Mouse (Mus musculus) lung, postnatal 0 days (tissue): ENCODE measurements at regions not wholly inside any gene's neighbourhood (a gene's known extent, or its start where the extent isn't known, plus 50 kb on each side); places are given as distances from the start of the nearest gene placed in this dataset.

Experiments used
- ATAC-seq: fragments of 200-750 bp; cut with Nextera tagmentation; 2 replicates; pipeline ENCODE4 v1.8.0; 2017; ENCODE audit warnings: moderate library complexity
- DNase-seq: peaks from one replicate; pipeline ENCODE4 v3.0.0-alpha.2; 2016; ENCODE audit warnings: low spot score
- H3K27ac ChIP-seq: fragments of 300-500 bp; sonication (generic); 2 replicates; pipeline ENCODE4 v1.5.1; 2014; ENCODE audit warnings: antibody characterized with exemption, mild to moderate bottlenecking, low read length, mixed read lengths
- H3K27me3 ChIP-seq: fragments of 300-500 bp; sonication (generic); replicated peaks from 2 replicates; pipeline ENCODE4 v1.6.1; 2014; ENCODE audit warnings: low read length, mixed read lengths; ENCODE audit not compliant: insufficient read depth
- H3K36me3 ChIP-seq: fragments of 300-500 bp; sonication (generic); 2 replicates; pipeline ENCODE4 v1.6.1; 2014; ENCODE audit warnings: low read length, mixed read lengths; ENCODE audit not compliant: insufficient read depth
- H3K4me1 ChIP-seq: fragments of 300-500 bp; sonication (generic); 2 replicates; pipeline ENCODE4 v1.6.1; 2014; ENCODE audit warnings: antibody characterized with exemption, low read depth, low read length, mixed read lengths; ENCODE audit not compliant: insufficient read depth
- H3K4me2 ChIP-seq: fragments of 300-500 bp; sonication (generic); replicated peaks from 2 replicates; pipeline ENCODE4 v1.6.1; 2014; ENCODE audit warnings: low read depth, mild to moderate bottlenecking, low read length, moderate library complexity, mixed read lengths
- H3K4me3 ChIP-seq: fragments of 300-500 bp; sonication (generic); 2 replicates; pipeline ENCODE4 v1.5.1; 2014; ENCODE audit warnings: low read depth, low read length
- H3K9ac ChIP-seq: fragments of 300-500 bp; sonication (generic); replicated peaks from 2 replicates; pipeline ENCODE4 v1.6.1; 2014; ENCODE audit warnings: low read depth, mild to moderate bottlenecking
- H3K9me3 ChIP-seq: fragments of 300-500 bp; sonication (generic); 2 replicates; pipeline ENCODE4 v1.6.1; 2016; ENCODE audit warnings: low read length, mixed read lengths
- CTCF ChIP-seq: IDR thresholded peaks from 2 replicates; pipeline ENCODE4 v1.5.1; 2016; ENCODE audit warnings: antibody characterized with exemption, mild to moderate bottlenecking
- EP300 ChIP-seq: IDR thresholded peaks from 2 replicates; pipeline ENCODE4 v1.6.1; 2016; ENCODE audit warnings: antibody characterized with exemption, mild to moderate bottlenecking, control low read depth
- WGBS: fragments of 180-500 bp; shearing (Covaris S2); extraction: QIAGEN DNeasy Blood & Tissue Kit; methylation state at CpG from one replicate; pipeline ENCODE4 v1.1.7; 2014; 5-methylcytosine and 5-hydroxymethylcytosine counted together

GRCm38 (mm10) chr5:132774141-132774680 is 231.1 kb upstream of the Auts2 start:
- no peak overlapping the region for H3K9ac ChIP-seq
- TF ChIP-seq EP300: no peak
- no peak for TF ChIP-seq CTCF
- H3K4me1 ChIP-seq: no peaks in the 10 kb centered on the region
- no peak for DNase-seq
- H3K27me3 ChIP-seq: no peaks in the 10 kb centered on the region
- no peak overlapping the region for H3K4me3 ChIP-seq
- no peaks in the 10 kb centered on the region for H3K9me3 ChIP-seq
- no peak overlapping the region for H3K4me2 ChIP-seq
- 58% methylated on average over 1 of the region's 1 CpGs for WGBS
- H3K36me3 ChIP-seq: no peaks in the 10 kb centered on the region
- no peak for ATAC-seq
- H3K27ac ChIP-seq: no peak overlapping the region

- Histone ChIP-seq H3K4me2 (no peak overlapping the region), H3K4me3 (no peak overlapping the region), H3K9me3 (no peaks in the 10 kb centered on the region), H3K9ac (no peak overlapping the region), H3K4me1 (no peaks in the 10 kb centered on the region), H3K27ac (no peak overlapping the region), H3K27me3 (no peaks in the 10 kb centered on the region), H3K36me3 (no peaks in the 10 kb centered on the region)
- TF ChIP-seq CTCF: no peak
- no peak for TF ChIP-seq EP300
- 49% methylated on average over 4 of the region's 4 CpGs for WGBS
- DNase-seq (no peak), ATAC-seq (no peak)
Observed at GRCm38 (mm10) chr5:132760396-132760795, 217.3 kb upstream of the Auts2 start.

GRCm38 (mm10) chr5:132759751-132760150 is 216.6 kb upstream of the Auts2 start:
- TF ChIP-seq CTCF: no peak
- no peak for TF ChIP-seq EP300
- 72% methylated on average over 6 of the region's 6 CpGs for WGBS
- no peak for ATAC-seq
- DNase-seq: no peak
- Histone ChIP-seq H3K27me3 (no peaks in the 10 kb centered on the region), H3K9ac (no peak overlapping the region), H3K27ac (no peak overlapping the region), H3K9me3 (no peaks in the 10 kb centered on the region), H3K36me3 (no peaks in the 10 kb centered on the region), H3K4me2 (no peak overlapping the region), H3K4me1 (no peaks in the 10 kb centered on the region), H3K4me3 (no peak overlapping the region)

- TF ChIP-seq CTCF (no peak), EP300 (no peak)
- no peak overlapping the region for H3K9ac ChIP-seq
- no peak overlapping the region for H3K4me2 ChIP-seq
- no peak overlapping the region for H3K27ac ChIP-seq
- no peak for DNase-seq
- H3K36me3 ChIP-seq: no peaks in the 10 kb centered on the region
- WGBS: 82% methylated on average over 10 of the region's 10 CpGs
- H3K9me3 ChIP-seq: no peaks in the 10 kb centered on the region
- H3K4me3 ChIP-seq: no peak overlapping the region
- ATAC-seq: no peak
- no peaks in the 10 kb centered on the region for H3K27me3 ChIP-seq
- H3K4me1 ChIP-seq: no peaks in the 10 kb centered on the region
Observed at GRCm38 (mm10) chr5:132758941-132759340, 215.8 kb upstream of the Auts2 start.

- no peaks in the 10 kb centered on the region for H3K36me3 ChIP-seq
- WGBS: 80% methylated on average over 5 of the region's 5 CpGs
- no peaks in the 10 kb centered on the region for H3K9me3 ChIP-seq
- no peak for TF ChIP-seq CTCF
- TF ChIP-seq EP300: no peak
- DNase-seq: no peak
- ATAC-seq: no peak
- H3K4me2 ChIP-seq: no peak overlapping the region
- H3K27ac ChIP-seq: no peak overlapping the region
- H3K4me1 ChIP-seq: no peaks in the 10 kb centered on the region
- no peak overlapping the region for H3K4me3 ChIP-seq
- no peak overlapping the region for H3K9ac ChIP-seq
- no peaks in the 10 kb centered on the region for H3K27me3 ChIP-seq
Observed at GRCm38 (mm10) chr5:132737966-132738365, 194.8 kb upstream of the Auts2 start.

- Histone ChIP-seq H3K9me3 (no peaks in the 10 kb centered on the region), H3K4me2 (no peak overlapping the region), H3K36me3 (no peaks in the 10 kb centered on the region), H3K9ac (no peak overlapping the region), H3K4me1 (no peaks in the 10 kb centered on the region; the same call in 1 of the 2 replicates), H3K27me3 (no peaks in the 10 kb centered on the region), H3K27ac (no peak overlapping the region), H3K4me3 (no peak overlapping the region)
- no peak for ATAC-seq
- WGBS: 34% methylated on average over 10 of the region's 10 CpGs
- no peak for DNase-seq
- TF ChIP-seq CTCF (no peak), EP300 (no peak)
Observed at GRCm38 (mm10) chr5:132728689-132729189, 185.6 kb upstream of the Auts2 start.

- Histone ChIP-seq H3K36me3 (no peaks in the 10 kb centered on the region), H3K4me1 (no peaks in the 10 kb centered on the region; the same call in 1 of the 2 replicates), H3K4me3 (no peak overlapping the region), H3K4me2 (no peak overlapping the region), H3K27ac (no peak overlapping the region), H3K9ac (no peak overlapping the region), H3K9me3 (no peaks in the 10 kb centered on the region), H3K27me3 (0 out of 2 replicates have a peak, but pooled peaks cover 5% of the 10 kb centered on the region)
- 64% methylated on average over 2 of the region's 2 CpGs for WGBS
- DNase-seq (no peak), ATAC-seq (no peak)
- TF ChIP-seq CTCF: no peak
Observed at GRCm38 (mm10) chr5:132724467-132724866, 181.3 kb upstream of the Auts2 start.
